Mouse (Mus musculus): ENCODE results near the gene Rab11fip4.
A peak's percentile ranks its signal among the peaks of the same experiment; 100 is the strongest.

Rab11fip4 gene

GRCm38 (mm10) chr11:79590664-79591590 lies at the start of gene Rab11fip4:
Rab11fip4 (plus strand) TSS chr11:79591212.
- DNase-seq (ENCODE audit: low spot score in 2 of 2): peak; percentile 58 to 61

GRCm38 (mm10) chr11:79552622-79553021 lies 38.4 kb upstream of the Rab11fip4 start:
- no peak for DNase-seq (ENCODE audit: low spot score in 2 of 2)

DNA sequence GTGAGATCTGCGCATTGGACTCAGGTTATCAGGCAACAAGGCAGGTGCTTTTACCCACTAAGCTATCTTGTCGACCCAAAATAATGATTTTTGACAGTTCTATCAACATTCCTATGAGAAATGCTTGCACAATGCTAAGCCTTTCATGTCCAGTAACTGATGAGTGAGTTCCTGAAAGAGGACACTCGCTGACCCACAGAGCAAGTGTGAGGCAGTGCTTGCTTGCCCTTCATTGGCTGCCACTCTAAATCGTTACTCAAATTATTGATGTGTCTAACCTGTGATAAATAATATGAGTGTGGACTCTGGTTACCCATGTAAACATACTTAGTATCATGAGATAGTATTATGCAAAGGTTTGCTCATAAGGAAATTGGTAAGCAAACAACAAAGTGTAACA lies 30.5 kb upstream of the Rab11fip4 start:
- no peak for DNase-seq (ENCODE audit: low spot score in 2 of 2)

DNA sequence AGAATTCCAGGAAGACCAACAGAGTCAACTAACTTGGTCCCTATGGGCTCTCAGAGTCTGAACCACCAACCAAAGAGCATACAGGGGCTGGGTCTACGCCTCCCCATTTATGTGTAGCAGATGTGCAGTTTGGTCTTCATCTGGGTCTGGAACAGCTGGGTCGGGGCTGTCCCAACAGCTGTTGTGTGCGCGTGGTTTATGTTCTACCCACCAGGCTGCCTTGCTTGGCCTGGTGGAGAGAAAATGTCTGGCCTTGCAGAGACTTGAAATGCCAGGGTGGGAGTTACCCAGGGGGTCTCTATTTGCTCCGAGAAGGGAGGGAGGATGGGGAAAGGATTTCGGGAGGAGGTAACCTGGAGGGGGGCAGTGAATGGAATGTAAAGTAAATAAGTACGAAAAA lies 27.5 kb upstream of the Rab11fip4 start:
- no peak for DNase-seq (ENCODE audit: low spot score in 2 of 2)

GRCm38 (mm10) chr11:79566947-79567346 lies 24.1 kb upstream of the Rab11fip4 start:
- no peak for DNase-seq (ENCODE audit: low spot score in 2 of 2)

DNA sequence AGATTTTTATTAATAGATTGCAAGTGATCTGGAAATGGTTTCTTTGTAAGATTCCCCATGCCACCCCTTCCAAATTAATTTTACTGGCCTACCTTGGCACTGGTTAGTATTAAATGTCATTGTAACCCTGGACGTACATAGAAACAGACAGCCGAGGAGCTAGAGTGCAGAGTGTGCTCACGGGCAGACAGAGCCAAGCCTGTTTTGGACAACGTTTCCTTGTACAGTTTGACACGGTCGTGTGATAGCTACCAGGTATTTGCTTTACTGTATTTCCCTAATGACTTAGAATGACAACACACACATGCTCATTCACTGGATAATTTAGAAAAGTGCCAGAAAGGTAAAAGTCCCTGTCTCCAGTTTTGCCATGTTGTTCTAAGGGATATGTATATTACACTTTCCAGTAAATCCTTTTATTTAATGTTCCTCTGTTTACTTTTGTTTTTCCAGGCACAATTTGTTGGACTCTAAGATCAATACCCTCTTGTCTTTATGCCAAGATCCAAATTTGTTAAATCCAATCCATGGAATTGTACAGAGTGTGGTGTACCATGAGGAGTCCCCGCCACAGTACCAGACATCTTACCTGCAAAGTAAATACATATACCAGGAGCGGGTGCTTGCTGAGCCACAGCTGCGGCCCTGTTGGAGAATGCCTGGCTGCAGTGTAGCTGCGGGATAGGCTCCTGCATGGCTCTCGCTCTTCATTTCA lies 22.7 kb upstream of the Rab11fip4 start:
- no peak for DNase-seq (ENCODE audit: low spot score in 2 of 2)

- no peak for DNase-seq (ENCODE audit: low spot score in 2 of 2)
Measured at GRCm38 (mm10) chr11:79570319-79570718, 20.7 kb upstream of the Rab11fip4 start.

DNA sequence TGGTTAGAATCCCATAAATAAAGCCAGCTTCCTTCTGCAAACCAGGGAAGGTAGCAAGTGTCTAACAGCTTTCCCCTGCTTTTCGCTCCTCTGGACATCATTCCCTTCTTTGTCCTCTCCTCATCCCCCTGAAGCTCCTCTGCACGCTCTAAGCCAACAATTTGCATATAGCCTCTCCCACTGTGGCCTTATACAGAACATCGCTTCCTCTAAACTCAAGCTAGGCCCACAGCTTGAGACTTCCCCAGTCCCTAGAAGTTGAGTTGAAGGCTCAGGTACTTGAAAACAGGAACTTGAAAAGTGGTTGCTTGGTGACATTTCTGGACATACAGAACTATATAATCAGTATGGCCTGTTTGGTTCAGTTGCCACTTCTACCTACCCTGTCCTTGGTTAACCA lies 17.2 kb upstream of the Rab11fip4 start:
- DNase-seq (ENCODE audit: low spot score in 2 of 2): no peak

- DNase-seq (ENCODE audit: low spot score in 2 of 2): no peak
Measured at GRCm38 (mm10) chr11:79575383-79576073, 15.5 kb upstream of the Rab11fip4 start.

GRCm38 (mm10) chr11:79577741-79578140 lies 13.3 kb upstream of the Rab11fip4 start:
- DNase-seq (ENCODE audit: low spot score in 2 of 2): peak; percentile 53 to 70

DNA sequence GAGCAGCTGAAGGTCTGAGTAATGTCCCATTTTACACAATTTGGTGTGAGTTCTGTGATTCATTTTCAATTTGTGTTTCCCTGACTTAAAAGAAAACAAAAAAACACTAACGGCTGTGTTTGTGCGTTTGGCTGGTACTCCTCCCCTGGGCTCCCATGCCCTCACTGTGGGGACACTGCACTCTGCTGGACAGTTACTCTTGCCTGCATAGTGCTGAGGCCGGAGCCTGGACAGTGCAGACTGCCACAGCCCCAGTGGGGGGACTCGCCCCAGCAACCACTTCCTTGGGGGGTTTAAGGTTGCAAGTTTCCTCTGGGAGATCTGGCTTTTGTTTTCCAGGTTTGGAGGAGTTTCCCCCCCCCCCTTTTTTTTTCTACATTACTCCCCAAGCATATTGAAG lies 10.4 kb upstream of the Rab11fip4 start:
- DNase-seq (ENCODE audit: low spot score in 2 of 2): no peak

- DNase-seq (ENCODE audit: low spot score in 2 of 2): no peak
Measured at GRCm38 (mm10) chr11:79581257-79581656, 9.8 kb upstream of the Rab11fip4 start.

DNA sequence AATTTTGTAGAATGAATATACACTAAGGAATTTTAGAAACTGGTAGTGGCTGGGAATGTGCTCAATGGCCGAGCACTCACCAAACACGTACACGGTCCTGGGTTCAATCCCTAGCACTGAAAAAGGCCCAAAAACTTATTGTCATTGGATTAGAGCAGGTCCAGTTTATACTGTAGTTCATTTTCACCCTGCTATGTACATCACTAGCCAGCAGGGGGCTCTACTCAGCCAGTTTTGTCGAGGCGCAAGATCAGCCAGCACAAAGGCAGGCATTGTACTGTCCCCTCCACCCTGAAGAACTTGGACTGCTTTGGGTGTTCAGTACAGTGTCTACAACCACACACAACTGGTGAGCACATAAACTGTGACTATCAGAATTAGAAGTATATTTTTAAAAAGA lies 6.8 kb upstream of the Rab11fip4 start:
- peak in 1 of 2 experiments; percentile 70 for DNase-seq (ENCODE audit: low spot score in 2 of 2)

GRCm38 (mm10) chr11:79589317-79590075 lies 1.5 kb upstream of the Rab11fip4 start:
- no peak for DNase-seq (ENCODE audit: low spot score in 2 of 2)

- DNase-seq (ENCODE audit: low spot score in 2 of 2): no peak
Measured at GRCm38 (mm10) chr11:79591591-79591975, 571 bp downstream of the Rab11fip4 start.

DNA sequence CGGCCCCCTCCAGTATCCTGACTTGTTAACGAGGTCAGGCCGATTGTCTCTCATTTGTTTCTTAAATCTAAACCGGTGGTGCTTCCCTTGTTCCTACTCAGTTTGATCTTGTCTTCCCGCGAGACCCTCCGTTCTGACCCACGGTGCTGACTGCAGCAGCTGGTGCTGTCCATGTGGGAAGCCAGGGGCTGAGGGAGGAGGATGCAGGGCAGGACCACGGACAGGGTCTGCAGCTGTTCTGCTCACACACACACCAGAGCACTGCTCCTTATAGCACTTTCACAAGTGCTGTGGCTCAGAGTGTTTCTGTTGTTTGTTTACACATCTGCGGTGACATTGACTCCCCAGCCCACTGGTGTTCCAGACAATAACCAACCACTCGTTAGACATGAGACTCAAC lies 2.5 kb downstream of the Rab11fip4 start:
- no peak for DNase-seq (ENCODE audit: low spot score in 2 of 2)

GRCm38 (mm10) chr11:79610454-79610853 lies 19.4 kb downstream of the Rab11fip4 start:
- no peak for DNase-seq (ENCODE audit: low spot score in 2 of 2)

DNA sequence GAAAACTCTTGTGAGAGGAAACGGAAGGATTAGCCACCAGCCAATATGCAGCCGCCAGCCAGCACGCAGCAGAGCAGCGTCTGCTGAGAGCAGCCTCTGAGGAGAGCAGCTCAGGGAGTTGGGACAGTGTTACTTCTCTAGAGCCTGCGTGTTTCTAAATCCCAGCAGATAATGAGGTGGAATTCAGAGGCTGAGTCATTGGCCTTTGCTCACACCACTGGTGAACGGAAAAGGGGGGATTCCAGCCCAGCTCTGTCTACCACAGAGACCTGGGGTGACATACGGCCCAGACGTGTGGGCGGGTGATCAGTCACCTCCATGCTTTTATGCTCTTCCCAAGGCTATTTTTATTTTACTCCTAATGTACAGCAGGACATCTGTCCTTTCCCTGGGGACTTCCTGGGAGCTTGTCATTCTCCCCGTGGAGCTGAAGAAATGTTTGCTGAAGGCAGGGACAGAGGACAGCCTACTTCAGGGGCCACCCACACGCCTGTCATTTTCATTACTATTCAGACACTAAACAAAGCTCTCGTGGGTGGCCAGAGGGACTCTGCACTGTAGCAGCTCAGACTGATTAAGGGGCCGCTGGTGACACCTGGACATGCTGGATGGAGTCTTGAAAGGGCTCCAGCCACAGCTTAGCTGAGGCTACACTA lies 20.1 kb downstream of the Rab11fip4 start:
- DNase-seq (ENCODE audit: low spot score in 2 of 2): no peak

DNA sequence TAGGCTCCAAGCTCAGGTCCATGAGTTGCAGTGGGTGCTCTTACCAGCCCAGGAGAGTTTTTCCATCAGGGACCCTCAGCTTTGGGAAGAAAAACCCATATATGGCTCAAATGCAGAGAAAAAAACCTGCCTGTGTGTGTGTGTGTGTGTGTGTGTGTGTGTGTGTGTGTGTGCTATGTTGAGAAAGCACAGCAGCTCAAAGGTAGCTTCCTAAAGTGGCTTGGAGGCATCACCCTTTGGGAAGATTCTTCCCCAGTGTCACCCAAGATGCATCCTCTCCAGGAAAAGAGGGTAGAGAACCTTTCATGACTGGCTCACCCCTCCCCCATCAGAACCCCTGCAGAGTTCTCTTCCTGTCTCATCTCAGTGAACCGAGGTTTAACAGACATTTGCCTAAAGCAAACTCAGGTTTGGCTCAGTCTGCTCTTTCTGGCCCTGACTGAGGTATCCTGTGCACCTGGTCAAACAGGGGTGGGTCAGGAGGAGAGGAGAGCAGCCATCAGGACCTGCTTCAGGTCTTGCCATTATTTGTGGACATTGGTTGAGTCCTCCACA lies 21.1 kb downstream of the Rab11fip4 start:
- DNase-seq (ENCODE audit: low spot score in 2 of 2): no peak

DNA sequence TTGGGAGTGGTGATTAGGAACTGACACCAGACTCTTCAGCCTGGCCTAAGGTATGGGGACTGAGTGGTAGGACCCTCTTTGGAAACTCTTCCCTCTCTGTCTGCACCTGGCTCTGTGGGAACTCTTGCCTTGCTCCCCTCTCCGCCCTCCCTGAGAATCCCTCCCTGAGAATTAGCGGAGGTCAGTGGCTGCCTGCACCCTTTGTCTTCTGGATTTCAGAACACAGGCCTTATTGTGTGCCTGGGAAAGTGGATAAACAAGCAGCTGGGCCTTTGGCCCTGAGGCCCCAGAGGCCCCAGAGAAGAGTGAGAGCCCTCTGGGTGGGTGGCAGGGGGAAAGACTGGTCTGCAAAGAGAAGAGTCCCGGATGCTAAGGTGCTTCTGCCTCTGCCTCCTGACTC lies 22.1 kb downstream of the Rab11fip4 start:
- DNase-seq (ENCODE audit: low spot score in 2 of 2): no peak

DNA sequence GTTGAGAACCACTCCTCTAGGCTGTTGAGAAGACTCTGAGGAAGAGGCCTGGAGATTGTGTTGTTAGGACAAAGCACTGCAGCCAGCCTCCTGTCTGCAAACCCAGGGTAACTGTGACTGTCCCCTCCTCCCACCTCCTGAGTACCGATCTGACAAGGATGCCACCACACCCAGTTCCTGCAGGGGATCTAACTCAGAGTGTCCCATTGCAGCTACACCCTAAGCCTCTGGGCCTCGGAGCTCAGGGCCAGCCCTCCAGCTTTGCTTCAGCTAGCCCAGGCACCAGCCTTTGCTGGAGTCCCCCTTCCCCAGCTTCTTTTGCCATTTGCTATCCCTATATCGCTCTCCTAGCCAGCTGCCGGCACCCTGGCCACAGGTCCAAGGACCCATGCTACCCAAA lies 22.7 kb downstream of the Rab11fip4 start:
- DNase-seq (ENCODE audit: low spot score in 2 of 2): no peak

Data from frontal cortex, postnatal 10 days (tissue).